Mouse (Mus musculus): ENCODE measurements around the gene Pigh. TPM values are rescaled to one million over a fixed set of nuclear protein-coding genes. Genes with fewer than 3 reads are reported as not detected.

The Pigh gene
- polyA plus RNA-seq, 1 experiment from 2014 or later = 24.3 TPM

DNA sequence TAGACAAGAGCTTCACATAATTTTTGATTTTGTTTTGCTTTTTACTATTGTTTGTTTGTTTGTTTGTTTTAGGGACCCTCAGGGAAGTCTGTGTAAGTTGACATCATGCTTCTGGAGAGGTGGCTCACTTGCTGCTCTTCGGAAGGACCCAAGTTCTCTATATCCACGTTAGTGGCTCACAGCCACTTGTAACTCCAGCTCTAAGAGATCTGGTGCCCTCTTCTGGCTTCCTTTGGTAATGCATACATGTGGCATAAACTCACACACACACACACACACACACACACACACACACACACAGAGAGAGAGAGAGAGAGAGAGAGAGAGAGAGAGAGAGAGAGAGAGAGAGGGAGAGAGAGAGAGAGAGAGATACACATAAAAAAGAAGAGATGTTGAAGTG lies 15.1 kb upstream of the Pigh start:
- no peak overlapping the region for H3K4me2 ChIP-seq
- no peak overlapping the region for H3K27ac ChIP-seq
- no peak overlapping the region for H3K9ac ChIP-seq
- no peaks in the 10 kb centered on the region for H3K9me3 ChIP-seq (replicated peaks)
- no peaks in the 10 kb centered on the region for H3K36me3 ChIP-seq (ENCODE audit: poor library complexity, severe bottlenecking)
- ATAC-seq = no peak
- H3K27me3 ChIP-seq = no peaks in the 10 kb centered on the region
- H3K4me3 ChIP-seq = no peak overlapping the region
- H3K4me1 ChIP-seq = no peaks in the 10 kb centered on the region
- 70% methylated on average over 2 of the region's 2 CpGs for WGBS

- Histone ChIP-seq H3K4me3 (no peak overlapping the region), H3K4me1 (no peaks in the 10 kb centered on the region), H3K9me3 (replicated peaks) (no peaks in the 10 kb centered on the region), H3K27me3 (no peaks in the 10 kb centered on the region), H3K9ac (no peak overlapping the region), H3K36me3 (ENCODE audit: poor library complexity, severe bottlenecking) (no peaks in the 10 kb centered on the region), H3K4me2 (no peak overlapping the region), H3K27ac (no peak overlapping the region)
- ATAC-seq = no peak
- 82% methylated on average over 3 of the region's 3 CpGs for WGBS
These were observed 14.3 kb upstream of the Pigh start for GRCm38 (mm10) chr12:79103773-79104172.

DNA sequence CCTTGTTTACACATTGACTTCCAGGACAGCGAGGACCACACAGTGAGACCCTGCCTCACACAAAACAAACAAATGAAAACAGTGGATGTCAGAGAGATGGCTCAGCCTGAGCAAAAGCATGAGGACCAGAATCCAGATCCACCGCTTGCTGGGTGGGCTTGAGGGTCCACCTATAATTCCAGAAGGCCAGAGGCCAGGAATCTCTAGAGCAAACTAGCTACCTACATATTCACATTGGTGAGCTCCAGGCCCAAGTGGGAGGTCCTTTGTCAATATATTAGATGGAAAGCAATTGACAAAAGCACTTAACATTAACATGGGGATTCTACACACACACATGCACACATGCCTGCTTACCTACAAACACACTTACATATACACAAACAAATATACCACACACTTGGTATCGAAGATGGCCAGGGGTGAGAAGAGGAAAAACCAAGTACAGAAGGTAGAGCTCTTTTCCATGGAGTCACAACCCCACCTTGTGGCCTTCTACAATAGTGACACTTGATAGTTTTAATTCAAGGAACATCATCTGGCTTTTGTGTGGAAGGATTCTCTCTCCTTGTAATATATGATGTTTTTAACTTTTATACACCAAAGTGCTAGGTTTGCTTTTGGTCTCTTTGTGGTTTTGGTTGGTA lies 7.8 kb upstream of the Pigh start:
- Histone ChIP-seq H3K27me3 (no peaks in the 10 kb centered on the region), H3K9ac (no peak overlapping the region), H3K27ac (no peak overlapping the region), H3K4me3 (no peak overlapping the region), H3K4me1 (no peaks in the 10 kb centered on the region), H3K36me3 (ENCODE audit: poor library complexity, severe bottlenecking) (no peaks in the 10 kb centered on the region), H3K4me2 (no peak overlapping the region), H3K9me3 (replicated peaks) (no peaks in the 10 kb centered on the region)
- peak; percentile 36; the same call in 1 of the 2 replicates for ATAC-seq
- WGBS = 63% methylated on average over 3 of the region's 3 CpGs

DNA sequence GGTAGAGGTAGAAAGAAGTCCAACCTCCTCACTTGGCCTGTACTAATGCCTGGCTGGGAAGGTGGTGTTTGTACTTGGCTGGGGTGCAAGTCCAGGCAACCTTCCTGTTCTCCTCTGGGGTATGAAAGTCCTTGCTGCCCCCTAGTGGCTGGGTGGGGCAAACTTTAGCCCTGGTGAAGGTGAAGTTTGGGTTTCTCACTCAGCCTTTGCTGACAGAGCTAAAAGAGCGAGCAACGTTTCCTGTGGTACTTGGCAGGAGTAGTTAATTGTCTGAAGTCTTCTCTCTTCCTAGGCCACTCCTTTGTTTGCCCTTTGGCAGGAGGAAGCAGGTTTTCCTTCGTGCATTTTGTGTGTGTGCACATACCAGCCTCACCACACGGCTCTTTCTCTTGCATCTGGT lies 3.1 kb upstream of the Pigh start:
- 56% methylated on average over 4 of the region's 4 CpGs for WGBS
- ATAC-seq = no peak

GRCm38 (mm10) chr12:79073362-79073761 lies 16.1 kb downstream of the Pigh start:
- ATAC-seq = no peak
- Histone ChIP-seq H3K4me1 (no peaks in the 10 kb centered on the region), H3K36me3 (ENCODE audit: poor library complexity, severe bottlenecking) (peaks cover 86% of the 10 kb centered on the region), H3K9me3 (replicated peaks) (no peaks in the 10 kb centered on the region), H3K27ac (no peak overlapping the region), H3K4me3 (no peak overlapping the region), H3K27me3 (no peaks in the 10 kb centered on the region), H3K4me2 (no peak overlapping the region), H3K9ac (no peak overlapping the region)
- 86% methylated on average over 6 of the region's 6 CpGs for WGBS

More for the DNA sequence above, 3.1 kb upstream of the Pigh start:
- Histone ChIP-seq H3K4me2 (no peak overlapping the region), H3K36me3 (ENCODE audit: poor library complexity, severe bottlenecking) (no peaks in the 10 kb centered on the region), H3K27ac (no peak overlapping the region), H3K9ac (no peak overlapping the region), H3K4me1 (peaks cover 9% of the 10 kb centered on the region), H3K9me3 (replicated peaks) (no peaks in the 10 kb centered on the region), H3K27me3 (no peaks in the 10 kb centered on the region), H3K4me3 (no peak overlapping the region)

GRCm38 (mm10) chr12:79072576-79072975 lies 16.9 kb downstream of the Pigh start:
- Histone ChIP-seq H3K4me3 (no peak overlapping the region), H3K4me2 (no peak overlapping the region), H3K27me3 (no peaks in the 10 kb centered on the region), H3K9me3 (replicated peaks) (no peaks in the 10 kb centered on the region), H3K4me1 (no peaks in the 10 kb centered on the region), H3K36me3 (ENCODE audit: poor library complexity, severe bottlenecking) (peaks cover 86% of the 10 kb centered on the region), H3K27ac (no peak overlapping the region), H3K9ac (no peak overlapping the region)
- WGBS = 97% methylated on average over 6 of the region's 6 CpGs
- ATAC-seq = no peak

- no peak for ATAC-seq
- H3K4me2 ChIP-seq = no peak overlapping the region
- no peak overlapping the region for H3K27ac ChIP-seq
- no peak overlapping the region for H3K9ac ChIP-seq
- H3K27me3 ChIP-seq = no peaks in the 10 kb centered on the region
- 94% methylated on average over 9 of the region's 9 CpGs for WGBS
- no peaks in the 10 kb centered on the region for H3K9me3 ChIP-seq (replicated peaks)
- no peak overlapping the region for H3K4me3 ChIP-seq
- H3K36me3 ChIP-seq (ENCODE audit: poor library complexity, severe bottlenecking) = peaks cover 72% of the 10 kb centered on the region
- no peaks in the 10 kb centered on the region for H3K4me1 ChIP-seq
These were observed 18.6 kb downstream of the Pigh start for GRCm38 (mm10) chr12:79070736-79071333.

- Histone ChIP-seq H3K4me2 (no peak overlapping the region), H3K9ac (no peak overlapping the region), H3K27me3 (no peaks in the 10 kb centered on the region), H3K27ac (no peak overlapping the region), H3K9me3 (replicated peaks) (no peaks in the 10 kb centered on the region), H3K4me3 (no peak overlapping the region), H3K36me3 (ENCODE audit: poor library complexity, severe bottlenecking) (peaks cover 71% of the 10 kb centered on the region), H3K4me1 (no peaks in the 10 kb centered on the region)
- no peak for ATAC-seq
- WGBS = 87% methylated on average over 6 of the region's 6 CpGs
These were observed 19.5 kb downstream of the Pigh start for GRCm38 (mm10) chr12:79069916-79070315.

- Histone ChIP-seq H3K4me3 (no peak overlapping the region), H3K4me1 (no peaks in the 10 kb centered on the region), H3K27ac (no peak overlapping the region), H3K9ac (no peak overlapping the region), H3K27me3 (no peaks in the 10 kb centered on the region), H3K4me2 (no peak overlapping the region), H3K36me3 (ENCODE audit: poor library complexity, severe bottlenecking) (peaks cover 71% of the 10 kb centered on the region), H3K9me3 (replicated peaks) (no peaks in the 10 kb centered on the region)
- no peak for ATAC-seq
- 92% methylated on average over 6 of the region's 6 CpGs for WGBS
These were observed 20.3 kb downstream of the Pigh start for GRCm38 (mm10) chr12:79069187-79069608.

- Histone ChIP-seq H3K4me3 (no peak overlapping the region), H3K27ac (no peak overlapping the region), H3K4me2 (no peak overlapping the region), H3K4me1 (no peaks in the 10 kb centered on the region), H3K36me3 (ENCODE audit: poor library complexity, severe bottlenecking) (peaks cover 69% of the 10 kb centered on the region), H3K9ac (no peak overlapping the region), H3K27me3 (no peaks in the 10 kb centered on the region), H3K9me3 (replicated peaks) (no peaks in the 10 kb centered on the region)
- ATAC-seq = no peak
- WGBS = 93% methylated on average over 11 of the region's 11 CpGs
These were observed 21.1 kb downstream of the Pigh start for GRCm38 (mm10) chr12:79068306-79068705.

- Histone ChIP-seq H3K27me3 (no peaks in the 10 kb centered on the region), H3K4me2 (no peak overlapping the region), H3K27ac (no peak overlapping the region), H3K9ac (no peak overlapping the region), H3K4me1 (no peaks in the 10 kb centered on the region), H3K36me3 (ENCODE audit: poor library complexity, severe bottlenecking) (peaks cover 69% of the 10 kb centered on the region), H3K9me3 (replicated peaks) (no peaks in the 10 kb centered on the region), H3K4me3 (no peak overlapping the region)
- WGBS = 94% methylated on average over 5 of the region's 5 CpGs
- no peak for ATAC-seq
These were observed 21.9 kb downstream of the Pigh start for GRCm38 (mm10) chr12:79067526-79067925.

- H3K27me3 ChIP-seq = no peaks in the 10 kb centered on the region
- H3K4me3 ChIP-seq = no peak overlapping the region
- H3K4me2 ChIP-seq = no peak overlapping the region
- peaks cover 70% of the 10 kb centered on the region for H3K36me3 ChIP-seq (ENCODE audit: poor library complexity, severe bottlenecking)
- H3K9me3 ChIP-seq (replicated peaks) = no peaks in the 10 kb centered on the region
- ATAC-seq = no peak
- H3K27ac ChIP-seq = no peak overlapping the region
- no peak overlapping the region for H3K9ac ChIP-seq
- whole genome bisulfite sequencing = 89% methylated on average over 9 of the region's 9 CpGs
- no peaks in the 10 kb centered on the region for H3K4me1 ChIP-seq
These were observed 23.0 kb downstream of the Pigh start for GRCm38 (mm10) chr12:79066431-79066830.

- WGBS = 93% methylated on average over 13 of the region's 13 CpGs
These were observed 25.0 kb downstream of the Pigh start for GRCm38 (mm10) chr12:79064451-79064850.

More at GRCm38 (mm10) chr12:79064451-79064850, 25.0 kb downstream of the Pigh start:
- H3K27me3 ChIP-seq = no peaks in the 10 kb centered on the region
- no peak overlapping the region for H3K27ac ChIP-seq
- no peak overlapping the region for H3K9ac ChIP-seq
- no peaks in the 10 kb centered on the region for H3K9me3 ChIP-seq (replicated peaks)
- H3K4me1 ChIP-seq = no peaks in the 10 kb centered on the region
- H3K4me3 ChIP-seq = no peak overlapping the region
- ATAC-seq = no peak
- H3K4me2 ChIP-seq = no peak overlapping the region
- H3K36me3 ChIP-seq (ENCODE audit: poor library complexity, severe bottlenecking) = peaks cover 58% of the 10 kb centered on the region
